Mouse (Mus musculus): ENCODE data around the gene Dhdh. TPM values are rescaled to one million over a fixed set of nuclear protein-coding genes. Genes with fewer than 3 reads are reported as not detected.

Dhdh gene
- polyA plus RNA-seq, 1 experiment, result 0.02 TPM

DNA sequence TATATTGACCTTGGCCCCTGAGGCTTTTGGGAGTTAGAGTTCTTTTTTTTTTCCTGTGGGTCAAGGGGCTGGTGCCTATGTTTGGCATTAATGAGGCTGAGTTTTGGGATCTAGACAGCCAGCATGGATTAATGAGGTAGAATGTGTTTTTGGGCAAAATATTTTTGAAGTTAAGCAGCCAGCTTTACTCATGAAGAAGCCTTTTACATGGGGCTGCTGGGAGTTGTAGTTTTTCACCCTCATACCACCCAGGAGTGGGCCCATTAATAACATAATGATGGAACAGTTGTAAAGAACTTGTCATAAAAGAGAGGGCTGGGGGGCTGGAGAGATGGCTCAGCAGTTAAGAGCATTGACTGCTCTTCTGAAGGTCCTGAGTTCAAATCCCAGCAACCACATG is 42.0 kb downstream of the Dhdh start:
- Histone ChIP-seq H3K4me1 (ENCODE audit: control insufficient read depth) (peaks cover 23% of the 10 kb centered on the region), H3K4me3 (replicated peaks) (no peak overlapping the region), H3K27me3 (ENCODE audit: control insufficient read depth) (no peaks in the 10 kb centered on the region), H3K9me3 (ENCODE audit: control insufficient read depth, low read length) (no peaks in the 10 kb centered on the region), H3K36me3 (ENCODE audit: control insufficient read depth) (no peaks in the 10 kb centered on the region)
- TF ChIP-seq GATA1 (IDR thresholded peaks at IDR 0.05; ENCODE audit: low read length) (no peak), TAL1 (IDR thresholded peaks at IDR 0.05; ENCODE audit: low read length) (no peak)

DNA sequence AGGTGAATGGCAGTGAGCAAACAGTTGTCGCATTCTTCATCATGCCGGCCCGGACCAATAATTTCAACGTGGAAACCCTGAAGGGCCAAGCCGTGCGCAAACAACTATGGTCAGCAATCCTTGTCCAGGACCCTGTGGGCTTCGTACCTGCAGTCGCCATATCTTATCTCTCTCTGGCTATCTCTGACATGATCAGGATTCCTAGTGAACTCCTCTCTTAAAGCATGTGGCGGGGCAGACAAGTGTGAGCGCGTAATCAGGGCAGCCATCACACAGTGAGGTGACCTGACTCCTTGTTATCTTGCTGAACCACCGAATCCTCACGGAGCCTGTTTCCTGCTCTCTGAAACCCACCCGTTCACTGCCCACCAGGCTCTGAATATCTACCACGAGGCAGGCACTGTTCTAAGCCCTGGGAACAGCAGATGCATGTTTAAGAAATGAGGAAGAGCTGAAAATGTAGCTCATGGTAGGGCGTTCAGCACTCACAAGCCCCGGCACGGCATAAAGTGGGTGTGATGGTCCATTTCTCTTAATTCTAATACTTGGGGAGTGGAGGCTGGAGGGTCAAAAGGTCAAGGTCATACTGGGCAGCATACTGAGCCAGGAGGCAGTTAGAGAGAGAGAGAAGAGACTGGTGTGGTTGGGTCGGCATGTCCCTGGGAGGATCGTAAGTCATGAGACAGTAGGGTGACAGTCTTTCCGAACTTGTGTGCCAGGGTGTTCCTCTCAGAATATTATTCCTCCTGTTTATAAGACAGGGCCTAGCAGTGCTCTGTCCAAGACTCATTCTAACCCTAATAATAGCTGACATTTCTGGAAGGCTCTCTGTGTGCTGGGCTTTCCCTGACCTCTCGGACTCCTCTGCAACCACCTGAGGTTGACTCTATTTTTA is 44.8 kb downstream of the Dhdh start:
- TF ChIP-seq TAL1 (IDR thresholded peaks at IDR 0.05; ENCODE audit: low read length) (no peak), GATA1 (IDR thresholded peaks at IDR 0.05; ENCODE audit: low read length) (no peak)
- no peaks in the 10 kb centered on the region for H3K27me3 ChIP-seq (ENCODE audit: control insufficient read depth)
- no peak overlapping the region for H3K4me3 ChIP-seq (replicated peaks)
- no peaks in the 10 kb centered on the region for H3K9me3 ChIP-seq (ENCODE audit: control insufficient read depth, low read length)
- peaks cover 12% of the 10 kb centered on the region for H3K4me1 ChIP-seq (ENCODE audit: control insufficient read depth)
- H3K36me3 ChIP-seq (ENCODE audit: control insufficient read depth), result no peaks in the 10 kb centered on the region

DNA sequence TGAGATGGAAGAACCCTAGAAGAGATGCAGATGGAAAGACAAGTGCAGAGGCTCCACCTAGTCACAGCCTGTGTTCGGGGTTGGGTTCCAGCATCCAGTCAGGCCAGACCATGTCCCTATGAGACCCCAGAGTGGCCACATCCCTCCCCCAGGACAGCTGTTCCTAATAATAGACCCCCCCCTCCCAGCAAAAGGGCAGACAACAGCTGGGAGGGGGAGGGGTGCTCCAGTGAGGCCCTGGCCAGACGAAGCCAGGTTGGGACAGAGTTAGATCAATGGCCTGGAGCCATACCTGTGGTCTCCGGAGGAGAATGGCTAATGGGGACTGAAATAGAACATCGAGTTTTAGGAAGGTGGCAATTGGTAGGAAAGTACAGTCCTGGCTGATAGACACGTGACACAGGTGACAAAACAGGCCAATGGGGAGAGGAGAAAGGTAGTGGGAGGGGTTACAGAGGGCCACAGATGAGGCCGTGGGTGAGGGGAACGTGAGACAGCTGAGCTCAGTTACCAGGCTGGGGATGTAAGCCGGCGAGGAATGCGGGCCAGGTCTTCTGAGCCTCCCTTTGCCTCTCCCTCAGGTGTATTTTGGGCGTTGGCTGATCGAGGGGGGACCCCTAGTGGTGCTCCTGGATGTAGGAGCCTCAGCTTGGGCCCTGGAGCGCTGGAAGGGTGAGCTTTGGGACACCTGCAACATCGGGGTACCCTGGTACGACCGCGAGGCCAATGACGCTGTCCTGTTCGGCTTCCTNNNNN is 50.9 kb downstream of the Dhdh start, which contains the start of gene Ruvbl2:
Ruvbl2 (minus strand) TSS at position 576 of the 756 bp plus-strand sequence.
- TF ChIP-seq TAL1 (IDR thresholded peaks at IDR 0.05; ENCODE audit: low read length) (no peak), GATA1 (IDR thresholded peaks at IDR 0.05; ENCODE audit: low read length) (no peak)
- Histone ChIP-seq H3K9me3 (ENCODE audit: control insufficient read depth, low read length) (no peaks in the 10 kb centered on the region), H3K36me3 (ENCODE audit: control insufficient read depth) (peaks cover 2% of the 10 kb centered on the region), H3K4me1 (ENCODE audit: control insufficient read depth) (peaks cover 31% of the 10 kb centered on the region), H3K27me3 (ENCODE audit: control insufficient read depth) (peaks cover 11% of the 10 kb centered on the region), H3K4me3 (replicated peaks) (no peak within 1 kb of the TSS)

DNA sequence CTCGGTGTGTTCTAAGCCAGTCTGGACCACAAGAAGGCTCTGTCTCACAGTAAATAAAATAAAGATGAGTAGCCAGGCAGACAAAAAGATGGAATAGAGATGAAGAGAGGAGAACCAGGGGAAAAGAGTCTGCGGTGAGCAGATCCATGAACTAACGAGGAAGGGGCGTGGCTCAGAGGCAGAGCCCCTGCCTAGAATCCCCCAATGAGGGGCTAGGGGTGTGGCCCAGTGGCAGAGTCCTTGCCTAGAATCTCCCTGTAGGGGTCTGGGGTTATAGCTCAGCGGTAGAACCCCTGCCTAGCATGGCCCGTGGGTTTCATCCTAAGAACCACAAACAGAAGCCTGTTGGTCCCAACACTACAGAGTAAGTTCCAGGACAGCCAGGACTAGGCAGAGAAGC is 51.6 kb downstream of the Dhdh start:
- Histone ChIP-seq H3K4me1 (ENCODE audit: control insufficient read depth) (peaks cover 35% of the 10 kb centered on the region), H3K4me3 (replicated peaks) (no peak overlapping the region), H3K36me3 (ENCODE audit: control insufficient read depth) (peaks cover 8% of the 10 kb centered on the region), H3K27me3 (ENCODE audit: control insufficient read depth) (peaks cover 11% of the 10 kb centered on the region), H3K9me3 (ENCODE audit: control insufficient read depth, low read length) (no peaks in the 10 kb centered on the region)
- no peak for TF ChIP-seq TAL1 (IDR thresholded peaks at IDR 0.05; ENCODE audit: low read length)

DNA sequence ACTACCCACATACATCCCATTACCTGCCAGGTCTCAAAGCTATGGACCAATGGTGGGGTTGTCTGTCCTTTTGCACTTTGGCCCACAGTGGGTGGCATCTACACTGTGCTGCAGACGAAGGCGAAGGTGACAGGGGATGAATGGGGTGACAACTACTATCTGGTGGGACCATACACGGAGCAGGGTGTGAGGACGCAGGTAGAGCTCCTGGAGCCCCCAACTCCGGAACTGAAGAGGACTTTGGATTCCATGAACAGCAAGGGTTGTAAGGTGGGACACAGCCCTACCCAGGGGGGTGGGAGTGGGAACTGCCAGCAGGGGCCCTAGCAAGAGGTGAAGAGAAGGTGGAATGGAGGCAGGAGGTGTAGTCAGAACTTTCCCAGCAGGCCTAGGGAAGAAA is 52.2 kb downstream of the Dhdh start:
- peaks cover 14% of the 10 kb centered on the region for H3K36me3 ChIP-seq (ENCODE audit: control insufficient read depth)
- H3K27me3 ChIP-seq (ENCODE audit: control insufficient read depth), result peaks cover 11% of the 10 kb centered on the region
- TF ChIP-seq GATA1 (IDR thresholded peaks at IDR 0.05; ENCODE audit: low read length) (no peak), TAL1 (IDR thresholded peaks at IDR 0.05; ENCODE audit: low read length) (no peak)
- no peaks in the 10 kb centered on the region for H3K9me3 ChIP-seq (ENCODE audit: control insufficient read depth, low read length)
- peaks cover 36% of the 10 kb centered on the region for H3K4me1 ChIP-seq (ENCODE audit: control insufficient read depth)
- no peak overlapping the region for H3K4me3 ChIP-seq (replicated peaks)

DNA sequence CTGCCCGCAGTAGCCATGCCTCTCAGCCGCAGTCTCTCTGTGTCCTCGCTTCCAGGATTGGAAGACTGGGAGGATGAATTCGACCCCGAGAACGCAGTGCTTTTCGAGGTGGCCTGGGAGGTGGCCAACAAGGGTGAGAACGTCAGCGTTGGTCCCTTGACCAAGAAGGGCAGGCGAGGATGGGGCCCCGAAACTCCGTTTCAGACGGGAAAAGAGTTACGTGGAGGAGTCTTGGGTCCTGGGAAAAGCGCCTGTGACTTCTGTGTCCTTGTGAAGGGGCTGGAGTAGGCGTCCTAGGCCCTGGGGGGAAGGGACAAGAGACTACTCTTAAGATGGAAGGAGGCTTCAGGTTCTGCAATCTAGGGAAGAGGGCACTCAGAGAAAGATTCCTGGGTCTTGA is 53.6 kb downstream of the Dhdh start:
- peaks cover 28% of the 10 kb centered on the region for H3K36me3 ChIP-seq (ENCODE audit: control insufficient read depth)
- peak overlapping the region; percentile 85 for H3K4me3 ChIP-seq (replicated peaks)
- peaks cover 11% of the 10 kb centered on the region for H3K27me3 ChIP-seq (ENCODE audit: control insufficient read depth)
- no peaks in the 10 kb centered on the region for H3K9me3 ChIP-seq (ENCODE audit: control insufficient read depth, low read length)
- TF ChIP-seq TAL1 (IDR thresholded peaks at IDR 0.05; ENCODE audit: low read length), result no peak
- no peak for TF ChIP-seq GATA1 (IDR thresholded peaks at IDR 0.05; ENCODE audit: low read length)
- peaks cover 50% of the 10 kb centered on the region for H3K4me1 ChIP-seq (ENCODE audit: control insufficient read depth)

DNA sequence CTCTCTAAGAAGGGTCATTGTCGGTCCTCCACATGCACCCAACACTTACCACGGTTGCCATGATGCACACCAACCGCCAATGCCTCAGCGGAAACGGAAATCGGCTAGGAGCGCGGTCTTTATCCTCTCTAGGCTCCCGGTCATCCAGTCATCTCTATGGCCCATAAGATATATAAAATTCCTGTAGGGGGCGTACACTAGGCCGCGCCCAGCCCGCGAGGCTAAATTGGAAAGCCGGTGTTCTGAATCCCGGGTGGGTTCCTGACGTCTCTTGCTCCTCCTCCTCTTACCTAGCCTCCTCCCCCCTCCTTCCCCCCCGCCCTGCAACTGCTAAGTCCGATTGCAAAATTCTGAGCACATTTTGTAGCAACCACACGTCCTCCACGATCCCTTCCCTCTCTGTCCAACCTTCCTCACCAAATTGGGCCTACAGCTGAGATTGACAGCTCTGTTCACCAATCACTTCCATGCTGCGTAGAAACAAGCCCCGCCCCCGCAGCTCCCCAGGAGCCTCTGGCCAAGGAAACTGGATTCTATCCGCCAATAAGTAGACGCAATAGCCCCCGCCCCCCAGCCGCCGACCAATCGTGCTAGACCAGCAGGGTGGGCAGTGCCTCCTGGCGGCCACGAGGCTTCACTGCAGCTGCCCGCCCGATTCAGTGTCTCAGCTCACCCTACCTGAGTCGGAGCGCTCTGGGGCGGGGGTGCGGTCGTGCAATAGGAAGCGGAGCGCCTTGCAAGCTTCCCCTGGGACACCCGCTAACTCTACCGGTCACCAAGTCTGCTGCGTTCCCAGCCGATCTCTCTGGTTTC is 54.2 kb downstream of the Dhdh start, which contains the start of gene Gys1:
Gys1 (plus strand) TSS at position 642 of the 813 bp plus-strand sequence.
- H3K4me1 ChIP-seq (ENCODE audit: control insufficient read depth), result peaks cover 53% of the 10 kb centered on the region
- no peak for TF ChIP-seq TAL1 (IDR thresholded peaks at IDR 0.05; ENCODE audit: low read length)
- TF ChIP-seq GATA1 (IDR thresholded peaks at IDR 0.05; ENCODE audit: low read length), result no peak
- peaks cover 35% of the 10 kb centered on the region for H3K36me3 ChIP-seq (ENCODE audit: control insufficient read depth)

DNA sequence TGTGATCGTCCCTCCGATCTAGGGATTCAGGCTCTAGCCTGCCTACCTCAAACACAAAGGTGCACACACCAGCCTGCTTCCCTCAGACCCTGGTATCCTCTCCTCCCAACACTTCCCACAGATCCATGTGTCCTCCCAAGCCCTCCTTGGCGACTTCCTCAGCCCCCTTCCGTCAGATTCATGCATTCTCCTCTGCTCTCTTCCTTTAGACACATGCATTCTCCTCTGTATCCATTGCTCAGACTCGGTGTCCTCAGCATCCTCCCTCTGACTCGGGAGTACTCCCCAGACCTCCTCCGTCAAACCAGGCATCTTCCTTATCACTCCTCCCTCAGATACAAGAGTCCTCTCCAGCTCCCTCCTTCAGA is 54.8 kb downstream of the Dhdh start:
- TF ChIP-seq GATA1 (IDR thresholded peaks at IDR 0.05; ENCODE audit: low read length) (no peak), TAL1 (IDR thresholded peaks at IDR 0.05; ENCODE audit: low read length) (no peak)
- no peaks in the 10 kb centered on the region for H3K9me3 ChIP-seq (ENCODE audit: control insufficient read depth, low read length)
- peaks cover 53% of the 10 kb centered on the region for H3K4me1 ChIP-seq (ENCODE audit: control insufficient read depth)
- peaks cover 11% of the 10 kb centered on the region for H3K27me3 ChIP-seq (ENCODE audit: control insufficient read depth)
- H3K36me3 ChIP-seq (ENCODE audit: control insufficient read depth), result peaks cover 41% of the 10 kb centered on the region
- H3K4me3 ChIP-seq (replicated peaks), result peak overlapping the region; percentile 85

More for the DNA sequence above, 54.2 kb downstream of the Dhdh start, which contains the start of gene Gys1:
- H3K4me3 ChIP-seq (replicated peaks), result peak within 1 kb of the TSS; percentile 85
- peaks cover 11% of the 10 kb centered on the region for H3K27me3 ChIP-seq (ENCODE audit: control insufficient read depth)
- H3K9me3 ChIP-seq (ENCODE audit: control insufficient read depth, low read length), result no peaks in the 10 kb centered on the region
